Mouse (Mus musculus): ENCODE data around the gene Nudt11. TPM values are rescaled to one million over a fixed set of nuclear protein-coding genes. Genes with fewer than 3 reads are reported as not detected.
"Not testable (repeated sequence)": the region's sequence is repeated elsewhere in the genome, so short reads cannot be mapped to it uniquely, and the experiment has no call there.

Nudt11 gene
- not detected for polyA plus RNA-seq (2012; fragmentation: generic; extraction: Trizol)

DNA sequence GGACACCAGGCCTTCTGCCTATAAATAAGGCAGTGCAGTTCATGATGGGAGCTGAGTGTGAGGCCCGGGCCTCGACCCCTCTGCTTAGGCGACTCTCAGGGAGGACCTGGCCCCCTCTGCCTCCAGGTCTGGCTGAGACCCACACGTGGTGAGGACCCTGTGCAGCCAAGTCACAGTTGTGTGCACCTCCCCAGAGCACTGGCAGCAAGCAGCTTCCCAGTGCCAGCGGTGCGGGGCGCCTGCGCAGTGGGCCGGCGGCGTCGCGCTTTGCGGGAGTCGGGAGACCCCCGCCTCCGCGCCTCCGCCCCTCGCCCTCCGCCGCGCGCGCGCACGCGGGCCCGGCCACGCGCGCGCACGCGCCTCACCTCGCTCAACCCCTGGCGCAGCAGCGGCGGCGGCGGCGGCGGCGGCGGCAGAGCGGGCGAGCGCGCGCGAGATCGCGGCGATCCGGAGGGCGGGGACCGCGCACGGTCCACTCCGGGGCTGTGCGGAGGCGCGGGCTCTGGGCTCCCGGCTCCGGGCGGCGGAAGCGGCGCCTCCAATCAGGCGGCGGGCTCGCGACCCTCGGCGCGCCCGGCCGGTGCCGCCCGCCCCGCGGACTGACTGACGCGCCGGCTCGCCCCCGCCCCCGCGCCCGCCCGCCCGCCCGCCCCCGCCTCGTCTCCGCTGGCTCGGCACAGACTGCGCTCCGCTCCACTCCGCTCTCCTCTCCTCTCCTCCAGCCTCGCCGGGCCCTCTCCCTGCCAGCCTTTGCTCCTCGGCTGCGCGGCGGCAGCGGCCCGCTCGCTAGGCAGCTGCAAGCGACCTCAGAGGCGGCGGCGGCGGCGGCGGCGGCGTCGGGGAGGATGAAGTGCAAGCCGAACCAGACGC, at the start of gene Nudt11:
Gene Nudt11 (plus strand): TSS at position 388 of the 870 bp plus-strand sequence.
- H3K4me2 ChIP-seq (ENCODE audit: low read depth); H3K4me3 ChIP-seq; H3K36me3 ChIP-seq (ENCODE audit: control insufficient read depth, insufficient read depth); H3ac ChIP-seq (ENCODE audit: control insufficient read depth, insufficient read length); H3K27me3 ChIP-seq (ENCODE audit: control insufficient read depth, insufficient read depth, insufficient read length); H3K79me2 ChIP-seq (ENCODE audit: control insufficient read depth, insufficient read depth): not testable (repeated sequence)

DNA sequence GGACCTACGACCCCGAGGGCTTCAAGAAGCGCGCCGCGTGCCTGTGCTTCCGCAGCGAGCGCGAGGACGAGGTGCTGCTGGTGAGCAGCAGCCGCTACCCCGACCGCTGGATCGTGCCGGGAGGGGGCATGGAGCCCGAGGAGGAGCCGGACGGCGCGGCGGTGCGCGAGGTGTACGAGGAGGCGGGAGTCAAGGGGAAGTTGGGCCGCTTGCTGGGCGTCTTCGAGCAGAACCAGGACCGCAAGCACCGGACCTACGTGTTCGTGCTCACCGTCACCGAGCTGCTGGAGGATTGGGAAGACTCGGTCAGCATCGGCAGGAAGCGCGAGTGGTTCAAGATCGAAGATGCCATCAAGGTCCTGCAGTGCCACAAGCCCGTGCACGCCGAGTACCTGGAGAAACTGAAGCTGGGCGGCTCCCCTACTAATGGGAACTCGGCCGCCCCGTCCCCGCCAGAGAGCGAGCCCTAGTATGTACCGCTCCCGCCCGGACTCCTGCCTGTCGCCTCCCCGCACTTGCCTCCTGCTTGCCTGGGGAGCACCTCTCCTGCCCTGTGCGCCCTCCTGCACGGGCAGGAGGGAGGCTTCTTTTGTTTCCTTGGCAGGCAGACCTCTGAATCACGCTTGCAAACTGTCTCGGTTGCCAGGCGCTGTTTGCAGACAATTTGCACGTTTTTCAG, 822 bp downstream of the Nudt11 start:
- H3K4me3 ChIP-seq; H3K79me2 ChIP-seq (ENCODE audit: control insufficient read depth, insufficient read depth); H3ac ChIP-seq (ENCODE audit: control insufficient read depth, insufficient read length): not testable (repeated sequence)

DNA sequence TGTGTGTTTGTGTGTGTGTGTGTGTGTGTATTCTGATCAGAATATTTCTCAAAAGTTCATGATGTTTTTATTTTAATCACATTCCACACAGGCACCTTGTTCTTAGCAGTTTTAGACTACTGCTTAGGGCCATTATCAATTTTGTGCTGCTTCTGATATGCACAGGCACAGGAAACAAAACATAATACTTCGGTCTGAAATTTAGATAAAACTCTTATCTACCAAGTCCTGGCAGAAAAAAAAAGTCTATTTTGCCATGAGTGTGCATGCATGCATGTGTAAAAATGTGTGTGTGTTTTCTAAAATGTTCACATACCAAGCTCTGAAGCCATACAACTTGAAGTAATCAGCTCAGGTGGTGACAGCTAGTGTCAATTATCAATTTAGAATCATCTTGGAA, 14.3 kb downstream of the Nudt11 start:
- no peaks in the 10 kb centered on the region for H3K27me3 ChIP-seq (ENCODE audit: control insufficient read depth, insufficient read depth, insufficient read length)
- TF ChIP-seq POLR2A (IDR thresholded peaks at IDR 0.05; ENCODE audit: insufficient read length, low read depth) (no peak), MYOG (IDR thresholded peaks at IDR 0.05; ENCODE audit: control insufficient read depth in 1 of 3, insufficient read depth in 1 of 3, insufficient read length in 2 of 3, low read depth in 2 of 3) (no peak), MAX (IDR thresholded peaks at IDR 0.05; ENCODE audit: low read depth) (no peak), MYOD1 (IDR thresholded peaks at IDR 0.05; ENCODE audit: control insufficient read depth in 1 of 3, insufficient read length in 2 of 3, low read depth in 2 of 3) (no peak), E2F4 (IDR thresholded peaks at IDR 0.05; ENCODE audit: insufficient read depth) (no peak), REST (IDR thresholded peaks at IDR 0.05; ENCODE audit: insufficient read depth, insufficient read length) (no peak), CEBPB (IDR thresholded peaks at IDR 0.05; ENCODE audit: insufficient read depth, poor library complexity, severe bottlenecking) (no peak), USF1 (IDR thresholded peaks at IDR 0.05; ENCODE audit: low read depth) (no peak), SRF (IDR thresholded peaks at IDR 0.05; ENCODE audit: control insufficient read depth, insufficient read length, low read depth) (no peak), TCF3 (IDR thresholded peaks at IDR 0.05; ENCODE audit: insufficient read length, low read depth) (no peak)
- no peaks in the 10 kb centered on the region for H3K79me2 ChIP-seq (ENCODE audit: control insufficient read depth, insufficient read depth)
- no peak overlapping the region for H3ac ChIP-seq (ENCODE audit: control insufficient read depth, insufficient read length)
- H3K4me3 ChIP-seq = no peak overlapping the region
- H3K4me2 ChIP-seq (ENCODE audit: low read depth) = no peak overlapping the region
- H3K36me3 ChIP-seq (ENCODE audit: control insufficient read depth, insufficient read depth) = no peaks in the 10 kb centered on the region

More for the DNA sequence above, 822 bp downstream of the Nudt11 start:
- H3K4me2 ChIP-seq (ENCODE audit: low read depth); H3K27me3 ChIP-seq (ENCODE audit: control insufficient read depth, insufficient read depth, insufficient read length); H3K36me3 ChIP-seq (ENCODE audit: control insufficient read depth, insufficient read depth): not testable (repeated sequence)

- H3K4me2 ChIP-seq (ENCODE audit: low read depth) = no peak within 1 kb of the TSS
- H3K36me3 ChIP-seq (ENCODE audit: control insufficient read depth, insufficient read depth) = no peaks in the 10 kb centered on the region
- H3K79me2 ChIP-seq (ENCODE audit: control insufficient read depth, insufficient read depth) = no peaks in the 10 kb centered on the region
- no peak for TF ChIP-seq E2F4 (IDR thresholded peaks at IDR 0.05; ENCODE audit: insufficient read depth)
- TF ChIP-seq REST (IDR thresholded peaks at IDR 0.05; ENCODE audit: insufficient read depth, insufficient read length) = no peak
- TF ChIP-seq MAX (IDR thresholded peaks at IDR 0.05; ENCODE audit: low read depth) = no peak
- no peak for TF ChIP-seq POLR2A (IDR thresholded peaks at IDR 0.05; ENCODE audit: insufficient read length, low read depth)
- no peak for TF ChIP-seq MYOG (IDR thresholded peaks at IDR 0.05; ENCODE audit: control insufficient read depth in 1 of 3, insufficient read depth in 1 of 3, insufficient read length in 2 of 3, low read depth in 2 of 3)
- TF ChIP-seq USF1 (IDR thresholded peaks at IDR 0.05; ENCODE audit: low read depth) = no peak
- TF ChIP-seq POLR2AphosphoS2 (IDR thresholded peaks at IDR 0.05; ENCODE audit: insufficient read length, low read depth) = no peak
- TF ChIP-seq MYOD1 (IDR thresholded peaks at IDR 0.05; ENCODE audit: control insufficient read depth in 1 of 3, insufficient read length in 2 of 3, low read depth in 2 of 3) = no peak
- TF ChIP-seq SRF (IDR thresholded peaks at IDR 0.05; ENCODE audit: control insufficient read depth, insufficient read length, low read depth) = no peak
- TF ChIP-seq CEBPB (IDR thresholded peaks at IDR 0.05; ENCODE audit: insufficient read depth, poor library complexity, severe bottlenecking) = no peak
- TF ChIP-seq TCF12 (IDR thresholded peaks at IDR 0.05; ENCODE audit: insufficient read depth, poor library complexity, severe bottlenecking) = no peak
- TF ChIP-seq TCF3 (IDR thresholded peaks at IDR 0.05; ENCODE audit: insufficient read length, low read depth) = no peak
- no peak within 1 kb of the TSS for H3ac ChIP-seq (ENCODE audit: control insufficient read depth, insufficient read length)
- no peak within 1 kb of the TSS for H3K4me3 ChIP-seq
- H3K27me3 ChIP-seq (ENCODE audit: control insufficient read depth, insufficient read depth, insufficient read length) = no peaks in the 10 kb centered on the region
Measured at GRCm38 (mm10) chrX:6082954-6083680, 35.9 kb downstream of the Nudt11 start, which contains the start of gene AU022751. Gene AU022751, minus strand, starts transcription at chrX:6083419.

DNA sequence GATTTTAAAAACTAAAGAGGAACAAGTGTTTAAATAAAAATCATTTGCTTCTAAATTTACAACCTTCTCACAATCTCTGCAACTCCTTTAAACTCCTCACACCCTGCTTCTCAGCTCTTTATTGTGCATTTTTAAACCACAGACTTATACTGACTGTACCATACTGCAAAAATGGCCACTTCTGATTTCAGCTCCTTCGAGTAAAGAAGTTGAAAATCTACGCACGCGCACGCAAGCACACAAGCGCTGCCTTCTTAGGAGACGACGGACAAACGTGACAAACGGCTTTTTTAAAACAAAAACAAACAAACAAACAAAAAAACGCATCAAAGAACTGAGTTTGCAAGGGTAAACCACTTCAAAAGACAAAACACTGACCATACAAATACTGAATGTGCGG, 44.3 kb downstream of the Nudt11 start:
- no peaks in the 10 kb centered on the region for H3K27me3 ChIP-seq (ENCODE audit: control insufficient read depth, insufficient read depth, insufficient read length)
- no peak overlapping the region for H3ac ChIP-seq (ENCODE audit: control insufficient read depth, insufficient read length)
- no peak overlapping the region for H3K4me3 ChIP-seq
- no peaks in the 10 kb centered on the region for H3K79me2 ChIP-seq (ENCODE audit: control insufficient read depth, insufficient read depth)
- H3K4me2 ChIP-seq (ENCODE audit: low read depth) = no peak overlapping the region
- H3K36me3 ChIP-seq (ENCODE audit: control insufficient read depth, insufficient read depth) = no peaks in the 10 kb centered on the region
- TF ChIP-seq POLR2AphosphoS2 (IDR thresholded peaks at IDR 0.05; ENCODE audit: insufficient read length, low read depth) (no peak), TCF3 (IDR thresholded peaks at IDR 0.05; ENCODE audit: insufficient read length, low read depth) (no peak), SRF (IDR thresholded peaks at IDR 0.05; ENCODE audit: control insufficient read depth, insufficient read length, low read depth) (no peak), POLR2A (IDR thresholded peaks at IDR 0.05; ENCODE audit: insufficient read length, low read depth) (no peak)

Data from myocyte (in vitro differentiated cells).